Mouse (Mus musculus): ENCODE results near the gene Gm20661. TPM values are rescaled to one million over a fixed set of nuclear protein-coding genes. Genes with fewer than 3 reads are reported as not detected.

Gene Gm20661
- polyA plus RNA-seq, 1 experiment from 2014 or later = 5.5 TPM

DNA sequence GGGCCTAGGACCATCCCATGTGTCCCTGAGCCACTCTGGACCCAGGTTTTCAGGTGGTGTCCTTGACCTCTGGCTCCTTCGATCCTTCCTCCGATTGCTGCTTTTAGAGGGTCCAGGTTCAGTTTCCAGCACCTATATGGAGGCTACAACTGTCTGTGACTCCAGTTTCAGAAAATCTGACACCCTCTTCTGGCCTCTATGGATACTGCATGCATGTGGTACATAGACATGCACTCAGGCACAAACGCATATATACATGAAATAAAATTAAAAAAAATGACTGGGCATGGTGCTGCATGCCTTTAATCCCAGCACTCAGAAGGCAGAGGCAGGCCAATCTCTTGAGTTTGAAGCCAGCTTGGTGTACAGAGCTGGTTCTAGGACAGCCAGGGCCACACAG lies 45.0 kb downstream of the Gm20661 start:
- H3K4me2 ChIP-seq (replicated peaks; ENCODE audit: low read depth, low read length) = no peak overlapping the region
- H3K27me3 ChIP-seq (ENCODE audit: control insufficient read depth, insufficient read depth, low read length) = no peaks in the 10 kb centered on the region
- no peak overlapping the region for H3K27ac ChIP-seq (ENCODE audit: low read depth, low read length)
- no peaks in the 10 kb centered on the region for H3K4me1 ChIP-seq (ENCODE audit: control insufficient read depth, insufficient read depth, low read length)
- no peak overlapping the region for H3K9ac ChIP-seq (ENCODE audit: low read depth, low read length)
- WGBS = 95% methylated on average over 3 of the region's 3 CpGs
- no peak overlapping the region for H3K4me3 ChIP-seq (ENCODE audit: low read length)
- H3K9me3 ChIP-seq (ENCODE audit: control insufficient read depth, low read length) = no peaks in the 10 kb centered on the region
- no peak for ATAC-seq (ENCODE audit: low FRiP score, low TSS enrichment)
- H3K36me3 ChIP-seq (ENCODE audit: control insufficient read depth, insufficient read depth, low read length) = peaks cover 57% of the 10 kb centered on the region

DNA sequence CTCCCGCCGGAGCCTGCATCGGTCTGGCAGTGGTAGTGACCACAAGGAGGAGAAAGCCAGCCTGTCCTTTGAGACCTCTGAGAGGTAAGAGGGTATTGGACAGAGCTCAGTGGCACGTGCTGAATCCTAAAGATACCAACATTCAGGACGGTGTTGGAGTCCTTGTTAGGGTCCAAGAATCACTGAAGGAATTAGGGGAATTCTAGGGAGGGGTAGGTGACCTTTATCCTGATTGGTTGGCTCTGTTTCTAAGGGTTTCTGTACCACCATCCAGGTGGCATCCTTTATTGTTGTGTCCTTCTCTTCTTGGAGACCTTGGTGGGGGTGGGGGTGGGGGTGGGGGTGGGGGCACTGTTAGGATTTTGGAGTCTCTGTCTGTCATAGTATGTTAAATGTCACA lies 49.3 kb downstream of the Gm20661 start:
- Histone ChIP-seq H3K9me3 (ENCODE audit: control insufficient read depth, low read length) (no peaks in the 10 kb centered on the region), H3K36me3 (ENCODE audit: control insufficient read depth, insufficient read depth, low read length) (peaks cover 57% of the 10 kb centered on the region), H3K4me3 (ENCODE audit: low read length) (no peak overlapping the region), H3K27ac (ENCODE audit: low read depth, low read length) (no peak overlapping the region), H3K4me1 (ENCODE audit: control insufficient read depth, insufficient read depth, low read length) (no peaks in the 10 kb centered on the region), H3K9ac (ENCODE audit: low read depth, low read length) (no peak overlapping the region), H3K4me2 (replicated peaks; ENCODE audit: low read depth, low read length) (no peak overlapping the region), H3K27me3 (ENCODE audit: control insufficient read depth, insufficient read depth, low read length) (no peaks in the 10 kb centered on the region)
- 92% methylated on average over 5 of the region's 5 CpGs for WGBS
- no peak for ATAC-seq (ENCODE audit: low FRiP score, low TSS enrichment)

DNA sequence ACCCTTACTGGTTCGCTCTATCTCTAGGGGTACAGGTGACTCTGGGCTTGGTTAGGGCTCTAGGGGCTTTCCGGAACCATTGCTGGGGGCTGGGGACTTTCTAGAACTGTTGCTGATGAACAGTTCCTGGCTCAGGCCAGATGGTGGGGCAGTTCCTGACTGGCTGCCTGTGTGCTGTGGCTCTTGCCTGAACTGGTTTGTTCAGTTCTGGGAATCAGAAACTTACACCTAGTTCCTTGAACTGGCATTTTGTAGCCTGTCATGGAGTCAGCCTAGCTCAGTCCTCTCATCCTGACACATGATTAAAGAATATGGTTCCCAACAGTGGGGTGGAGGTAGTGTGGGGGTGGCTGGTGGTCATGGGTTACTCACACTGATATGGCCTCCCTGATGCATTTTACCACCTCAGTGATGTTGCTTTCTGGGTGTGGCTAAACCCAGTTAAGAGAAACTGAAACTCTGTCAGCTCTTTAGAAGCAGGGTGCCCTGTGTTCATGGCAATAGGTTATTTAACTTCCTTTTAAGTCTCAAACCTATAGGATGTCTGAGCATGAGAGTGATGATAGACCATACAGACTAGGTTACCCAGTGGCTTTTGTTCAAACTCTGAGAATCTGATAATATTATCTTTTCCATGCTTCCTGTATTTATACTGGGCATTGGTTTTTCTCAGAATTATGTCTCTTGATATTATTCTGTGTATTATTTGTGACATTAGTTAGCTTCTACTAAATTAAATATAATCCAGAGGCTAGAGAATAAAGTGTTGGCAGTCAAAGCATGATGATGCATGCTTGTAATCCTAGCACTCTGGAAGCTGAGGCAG lies 52.7 kb downstream of the Gm20661 start:
- no peak for ATAC-seq (ENCODE audit: low FRiP score, low TSS enrichment)
- Histone ChIP-seq H3K27ac (ENCODE audit: low read depth, low read length) (no peak overlapping the region), H3K9me3 (ENCODE audit: control insufficient read depth, low read length) (no peaks in the 10 kb centered on the region), H3K27me3 (ENCODE audit: control insufficient read depth, insufficient read depth, low read length) (no peaks in the 10 kb centered on the region), H3K4me2 (replicated peaks; ENCODE audit: low read depth, low read length) (no peak overlapping the region), H3K36me3 (ENCODE audit: control insufficient read depth, insufficient read depth, low read length) (peaks cover 49% of the 10 kb centered on the region), H3K4me1 (ENCODE audit: control insufficient read depth, insufficient read depth, low read length) (no peaks in the 10 kb centered on the region), H3K9ac (ENCODE audit: low read depth, low read length) (no peak overlapping the region), H3K4me3 (ENCODE audit: low read length) (no peak overlapping the region)
- 98% methylated on average over 2 of the region's 2 CpGs for whole genome bisulfite sequencing

Other genes starting within 250 kb of the Gm20661 start
- 128 and 193 TPM in 2 replicates for gene Rbm5, start 212.1 kb upstream of the Gm20661 start, polyA plus RNA-seq (2014; fragmentation: Nextera tagmentation; extraction: Ambion mirVana)
- 55.9 and 75.1 TPM in 2 replicates for gene Rbm6, start 109.8 kb upstream of the Gm20661 start, polyA plus RNA-seq (2014; fragmentation: Nextera tagmentation; extraction: Ambion mirVana)
- gene Mon1a, start 94.9 kb upstream of the Gm20661 start, polyA plus RNA-seq (2014; fragmentation: Nextera tagmentation; extraction: Ambion mirVana) = 9.9 and 11.5 TPM in 2 replicates
- gene Mst1r, start 76.2 kb upstream of the Gm20661 start, polyA plus RNA-seq (2014; fragmentation: Nextera tagmentation; extraction: Ambion mirVana) = 0.39 and 0.80 TPM in 2 replicates
- not detected in 2 replicates for gene Actl11, start 54.6 kb upstream of the Gm20661 start, polyA plus RNA-seq (2014; fragmentation: Nextera tagmentation; extraction: Ambion mirVana)
- gene Camkv, start 47.4 kb upstream of the Gm20661 start, polyA plus RNA-seq (2014; fragmentation: Nextera tagmentation; extraction: Ambion mirVana) = 0.77 and 0.79 TPM in 2 replicates
- 23.7 and 24.5 TPM in 2 replicates for gene Traip, start 32.9 kb upstream of the Gm20661 start, polyA plus RNA-seq (2014; fragmentation: Nextera tagmentation; extraction: Ambion mirVana)
- gene Uba7, start 7.6 kb upstream of the Gm20661 start, polyA plus RNA-seq (2014; fragmentation: Nextera tagmentation; extraction: Ambion mirVana) = 25.7 and 28.0 TPM in 2 replicates
- 64.1 and 69.0 TPM in 2 replicates for gene Inka1, start 2.8 kb downstream of the Gm20661 start, polyA plus RNA-seq (2014; fragmentation: Nextera tagmentation; extraction: Ambion mirVana)
- 8.8 and 9.6 TPM in 2 replicates for gene Cdhr4, start 9.4 kb downstream of the Gm20661 start, polyA plus RNA-seq (2014; fragmentation: Nextera tagmentation; extraction: Ambion mirVana)
- gene Gm20662, start 13.3 kb downstream of the Gm20661 start, polyA plus RNA-seq (2014; fragmentation: Nextera tagmentation; extraction: Ambion mirVana) = 0.61 and 0.63 TPM in 2 replicates
- gene Ip6k1, start 19.4 kb downstream of the Gm20661 start, polyA plus RNA-seq (2014; fragmentation: Nextera tagmentation; extraction: Ambion mirVana) = 21.2 and 28.4 TPM in 2 replicates
- 19.8 and 20.8 TPM in 2 replicates for gene Gmppb, start 66.2 kb downstream of the Gm20661 start, polyA plus RNA-seq (2014; fragmentation: Nextera tagmentation; extraction: Ambion mirVana)
- 1.6 and 2.1 TPM in 2 replicates for gene Amigo3, start 70.1 kb downstream of the Gm20661 start, polyA plus RNA-seq (2014; fragmentation: Nextera tagmentation; extraction: Ambion mirVana)
- gene Mst1, start 97.4 kb downstream of the Gm20661 start, polyA plus RNA-seq (2014; fragmentation: Nextera tagmentation; extraction: Ambion mirVana) = not detected in 2 replicates
- 20.0 and 30.9 TPM in 2 replicates for gene Rnf123, start 100.3 kb downstream of the Gm20661 start, polyA plus RNA-seq (2014; fragmentation: Nextera tagmentation; extraction: Ambion mirVana)
- gene Apeh, start 111.5 kb downstream of the Gm20661 start, polyA plus RNA-seq (2014; fragmentation: Nextera tagmentation; extraction: Ambion mirVana) = 55.2 and 57.8 TPM in 2 replicates
- gene Bsn, start 207.3 kb downstream of the Gm20661 start, polyA plus RNA-seq (2014; fragmentation: Nextera tagmentation; extraction: Ambion mirVana) = 0.76 and 0.77 TPM in 2 replicates

Data from kidney, embryonic 14.5 days (tissue).